ENCODE assay signal across 24 mouse cellular contexts in genomic region chr13:114854023-114854422, GRCm38 (mm10). TPM values are rescaled to one million over a fixed set of nuclear protein-coding genes. Genes with fewer than 3 reads are reported as not detected.
DNase-seq lines count a peak whose midpoint lies in the region; ATAC-seq lines count a peak whose summit lies in the region.
"Had no signal": no experiment of that assay in that cellular context is flagged by ENCODE, and none has a peak within 500 bp of the region (broad histone marks: within the 10 kb centered on the region; RNA-seq: fewer than 3 reads in every experiment).

No protein-coding gene starts in this region.

- H3K27ac ChIP-seq in embryonic facial prominence, embryonic 11.5 days (replicated peaks; ENCODE audit: low read depth, low read length) = no peak overlapping the region
- no peak overlapping the region for H3K27ac ChIP-seq in embryonic facial prominence, embryonic 10.5 days (replicated peaks)
- no peak overlapping the region for H3K27ac ChIP-seq in liver, embryonic 16.5 days (ENCODE audit: low read length)
- no peak overlapping the region for H3K27ac ChIP-seq in liver, embryonic 11.5 days (ENCODE audit: low read depth, low read length)
- H3K27ac ChIP-seq in midbrain, embryonic 13.5 days = no peak overlapping the region
- H3K27ac ChIP-seq in midbrain, embryonic 16.5 days (ENCODE audit: low read length) = no peak overlapping the region
- H3K27ac ChIP-seq: embryonic facial prominence, embryonic 12.5 days; forebrain, embryonic 13.5 days; forebrain, embryonic 15.5 days had no signal

- no peaks in the 10 kb centered on the region for H3K27me3 ChIP-seq in embryonic facial prominence, embryonic 11.5 days (ENCODE audit: control insufficient read depth, insufficient read depth, low read length)
- H3K27me3 ChIP-seq in embryonic facial prominence, embryonic 10.5 days (replicated peaks; ENCODE audit: low read depth, poor library complexity, severe bottlenecking) = no peaks in the 10 kb centered on the region
- H3K27me3 ChIP-seq in liver, embryonic 16.5 days (ENCODE audit: control insufficient read depth, insufficient read depth, low read depth, low read length) = no peaks in the 10 kb centered on the region
- H3K27me3 ChIP-seq in liver, embryonic 11.5 days (replicated peaks; ENCODE audit: control insufficient read depth, insufficient read depth, low read length) = no peaks in the 10 kb centered on the region
- no peaks in the 10 kb centered on the region for H3K27me3 ChIP-seq in midbrain, embryonic 13.5 days
- no peaks in the 10 kb centered on the region for H3K27me3 ChIP-seq in midbrain, embryonic 16.5 days (ENCODE audit: control insufficient read depth, insufficient read depth, low read depth, low read length)
- H3K27me3 ChIP-seq: CH12.LX; embryonic facial prominence, embryonic 12.5 days; forebrain, embryonic 13.5 days; forebrain, embryonic 15.5 days; Patski had no signal

- H3K4me1 ChIP-seq in embryonic facial prominence, embryonic 11.5 days (ENCODE audit: control insufficient read depth, insufficient read depth, low read length) = no peaks in the 10 kb centered on the region; the same call in 1 of the 2 replicates
- peaks cover 9% of the 10 kb centered on the region for H3K4me1 ChIP-seq in embryonic facial prominence, embryonic 10.5 days
- no peaks in the 10 kb centered on the region for H3K4me1 ChIP-seq in liver, embryonic 16.5 days (ENCODE audit: control insufficient read depth, low read depth, low read length)
- H3K4me1 ChIP-seq in liver, embryonic 11.5 days (replicated peaks; ENCODE audit: control insufficient read depth, insufficient read depth, low read length) = no peaks in the 10 kb centered on the region
- peaks cover 13% of the 10 kb centered on the region; the same call in 1 of the 2 replicates for H3K4me1 ChIP-seq in midbrain, embryonic 13.5 days (replicated peaks)
- 0 out of 2 replicates have a peak, but pooled peaks cover 3% of the 10 kb centered on the region for H3K4me1 ChIP-seq in midbrain, embryonic 16.5 days (ENCODE audit: control insufficient read depth, insufficient read depth, low read length)
- H3K4me1 ChIP-seq: embryonic facial prominence, embryonic 12.5 days had no signal

- no peak overlapping the region for H3K9ac ChIP-seq in embryonic facial prominence, embryonic 11.5 days (replicated peaks; ENCODE audit: low read length)
- H3K9ac ChIP-seq in liver, embryonic 16.5 days (ENCODE audit: low read depth, low read length) = no peak overlapping the region
- no peak overlapping the region for H3K9ac ChIP-seq in liver, embryonic 11.5 days (ENCODE audit: low read depth, low read length)
- H3K9ac ChIP-seq in midbrain, embryonic 13.5 days (replicated peaks) = no peak overlapping the region
- no peak overlapping the region for H3K9ac ChIP-seq in midbrain, embryonic 16.5 days (ENCODE audit: low read depth, low read length)
- H3K9ac ChIP-seq: embryonic facial prominence, embryonic 12.5 days; forebrain, embryonic 13.5 days; forebrain, embryonic 15.5 days; forebrain, postnatal 0 days had no signal

- WGBS in embryonic facial prominence, embryonic 11.5 days = 89% methylated on average over 6 of the region's 6 CpGs
- WGBS in embryonic facial prominence, embryonic 10.5 days = 88% methylated on average over 6 of the region's 6 CpGs
- 65% methylated on average over 6 of the region's 6 CpGs for WGBS in liver, embryonic 16.5 days (ENCODE audit: insufficient replicate concordance)
- WGBS in liver, embryonic 11.5 days = 85% methylated on average over 6 of the region's 6 CpGs
- 93% methylated on average over 6 of the region's 6 CpGs for WGBS in midbrain, embryonic 13.5 days
- 93% methylated on average over 6 of the region's 6 CpGs for WGBS in midbrain, embryonic 16.5 days

- 0 out of 2 replicates have a peak, but pooled peaks have one; percentile 34 for ATAC-seq in embryonic facial prominence, embryonic 11.5 days (replicated peaks; ENCODE audit: insufficient number of reproducible peaks, low FRiP score, low TSS enrichment, low read depth)
- peak; percentile 27; the same call in 1 of the 2 replicates for ATAC-seq in liver, embryonic 16.5 days (ENCODE audit: low read depth)
- ATAC-seq in liver, embryonic 11.5 days (replicated peaks; ENCODE audit: low FRiP score) = no peak
- peak; percentile 34; the same call in 1 of the 2 replicates for ATAC-seq in midbrain, embryonic 13.5 days
- no peak for ATAC-seq in midbrain, embryonic 16.5 days
- ATAC-seq: activated CD4-positive, CD25-positive, alpha-beta regulatory T cell, adult 4 months; CD4-positive, CD25-positive, alpha-beta regulatory T cell, adult 4 months; forebrain, embryonic 13.5 days; forebrain, embryonic 15.5 days; forebrain, postnatal 0 days; Patski had no signal

- no peak for DNase-seq in embryonic facial prominence, embryonic 11.5 days (ENCODE audit: low spot score)
- DNase-seq in embryonic facial prominence, embryonic 10.5 days (ENCODE audit: low spot score) = no peak
- no peak for DNase-seq in liver, embryonic 11.5 days (ENCODE audit: low spot score)
- DNase-seq: adrenal gland, adult 8-10 months; adrenal gland, postnatal 14 days; adrenal gland, postnatal 36 days; B cell, adult 2 months; cerebellum, adult 11-12 months; cerebellum, adult 2 months; cerebellum, adult 9-10 months; cerebellum, postnatal 10 days; cerebellum, postnatal 25 days; forebrain, postnatal 0 days had no signal

- no peaks in the 10 kb centered on the region for H3K36me3 ChIP-seq in embryonic facial prominence, embryonic 11.5 days (replicated peaks; ENCODE audit: control insufficient read depth, insufficient read depth, low read depth, low read length)
- no peaks in the 10 kb centered on the region for H3K36me3 ChIP-seq in embryonic facial prominence, embryonic 10.5 days (replicated peaks)
- no peaks in the 10 kb centered on the region for H3K36me3 ChIP-seq in liver, embryonic 16.5 days (ENCODE audit: control insufficient read depth, insufficient read depth)
- H3K36me3 ChIP-seq in liver, embryonic 11.5 days (ENCODE audit: control insufficient read depth, insufficient read depth, low read length) = no peaks in the 10 kb centered on the region
- no peaks in the 10 kb centered on the region for H3K36me3 ChIP-seq in midbrain, embryonic 13.5 days
- H3K36me3 ChIP-seq in midbrain, embryonic 16.5 days (ENCODE audit: control insufficient read depth, insufficient read depth, low read length) = no peaks in the 10 kb centered on the region
- H3K36me3 ChIP-seq: embryonic facial prominence, embryonic 12.5 days; forebrain, embryonic 15.5 days; G1E had no signal

- no peak overlapping the region for H3K4me2 ChIP-seq in embryonic facial prominence, embryonic 11.5 days (ENCODE audit: low read depth, low read length)
- no peak overlapping the region for H3K4me2 ChIP-seq in liver, embryonic 16.5 days (ENCODE audit: low read depth, low read length)
- no peak overlapping the region for H3K4me2 ChIP-seq in liver, embryonic 11.5 days
- H3K4me2 ChIP-seq in midbrain, embryonic 13.5 days (replicated peaks) = no peak overlapping the region
- no peak overlapping the region for H3K4me2 ChIP-seq in midbrain, embryonic 16.5 days (ENCODE audit: low read length)
- H3K4me2 ChIP-seq: embryonic facial prominence, embryonic 12.5 days; forebrain, embryonic 13.5 days; forebrain, embryonic 15.5 days had no signal

- no peak overlapping the region for H3K4me3 ChIP-seq in embryonic facial prominence, embryonic 11.5 days (ENCODE audit: low read depth, low read length)
- H3K4me3 ChIP-seq in embryonic facial prominence, embryonic 10.5 days = no peak overlapping the region
- H3K4me3 ChIP-seq in liver, embryonic 16.5 days (ENCODE audit: low read depth, low read length) = no peak overlapping the region
- no peak overlapping the region for H3K4me3 ChIP-seq in liver, embryonic 11.5 days (ENCODE audit: low read depth, low read length)
- no peak overlapping the region for H3K4me3 ChIP-seq in midbrain, embryonic 13.5 days (replicated peaks)
- no peak overlapping the region for H3K4me3 ChIP-seq in midbrain, embryonic 16.5 days (ENCODE audit: low read depth, low read length)
- H3K4me3 ChIP-seq: embryonic facial prominence, embryonic 12.5 days; forebrain, embryonic 13.5 days; forebrain, embryonic 15.5 days had no signal

- H3K9me3 ChIP-seq in embryonic facial prominence, embryonic 11.5 days (replicated peaks; ENCODE audit: control insufficient read depth, low read length) = no peaks in the 10 kb centered on the region
- H3K9me3 ChIP-seq in embryonic facial prominence, embryonic 10.5 days = no peaks in the 10 kb centered on the region
- H3K9me3 ChIP-seq in liver, embryonic 16.5 days (replicated peaks; ENCODE audit: control insufficient read depth, low read length) = no peaks in the 10 kb centered on the region
- no peaks in the 10 kb centered on the region for H3K9me3 ChIP-seq in liver, embryonic 11.5 days (ENCODE audit: control insufficient read depth, low read length)
- no peaks in the 10 kb centered on the region for H3K9me3 ChIP-seq in midbrain, embryonic 13.5 days
- H3K9me3 ChIP-seq in midbrain, embryonic 16.5 days (replicated peaks; ENCODE audit: control insufficient read depth, low read length, poor library complexity, severe bottlenecking) = no peaks in the 10 kb centered on the region
- H3K9me3 ChIP-seq: embryonic facial prominence, embryonic 12.5 days; forebrain, embryonic 13.5 days; forebrain, embryonic 15.5 days; G1E had no signal

RNA-seq across cellular contexts. Expression of gene Mocs2, which starts 36.0 kb away (rescaled TPM):
- polyA plus RNA-seq in embryonic facial prominence, embryonic 11.5 days (2014; fragmentation: Nextera tagmentation; extraction: Ambion mirVana) = 81.4 and 90.9 TPM in 2 replicates
- polyA plus RNA-seq in embryonic facial prominence, embryonic 10.5 days (2016; fragmentation: Nextera tagmentation; extraction: Ambion mirVana) = 64.4 and 67.3 TPM in 2 replicates
- 73.6 and 81.2 TPM in 2 replicates for polyA plus RNA-seq in liver, embryonic 16.5 days (2015; fragmentation: Nextera tagmentation; extraction: Ambion mirVana)
- 58.3 and 61.4 TPM in 2 replicates for polyA plus RNA-seq in liver, embryonic 11.5 days (2014; fragmentation: Nextera tagmentation; extraction: Ambion mirVana)
- polyA plus RNA-seq in midbrain, embryonic 13.5 days (2015; fragmentation: Nextera tagmentation; extraction: Ambion mirVana) = 99.6 and 103 TPM in 2 replicates
- polyA plus RNA-seq in midbrain, embryonic 16.5 days (2015; fragmentation: Nextera tagmentation; extraction: Ambion mirVana) = 120 and 127 TPM in 2 replicates

Comparison
In these comparisons a context has a peak if more than half of its experiments do, and no peak if none do; other contexts are left out.
1. ATAC-seq: peak in embryonic facial prominence, embryonic 11.5 days (single experiment), liver, embryonic 16.5 days (single experiment) and midbrain, embryonic 13.5 days (single experiment); none in liver, embryonic 11.5 days (single experiment) and midbrain, embryonic 16.5 days (single experiment).